Mouse (Mus musculus) T-helper 1 cell (primary cell): ENCODE results near the gene Rnase2b.
"Not testable (repeated sequence)": the region's sequence is repeated elsewhere in the genome, so short reads cannot be mapped to it uniquely, and the experiment has no call there.

ENCODE experiments used
- in situ Hi-C: fragments of 300-600 bp; cut with MboI, MseI; formaldehyde crosslinking; loops from one replicate; pipeline ENCODE4 v1.15.1; 2025; ENCODE audit warnings: high pct_unique_total_duplicates

Rnase2b gene

DNA sequence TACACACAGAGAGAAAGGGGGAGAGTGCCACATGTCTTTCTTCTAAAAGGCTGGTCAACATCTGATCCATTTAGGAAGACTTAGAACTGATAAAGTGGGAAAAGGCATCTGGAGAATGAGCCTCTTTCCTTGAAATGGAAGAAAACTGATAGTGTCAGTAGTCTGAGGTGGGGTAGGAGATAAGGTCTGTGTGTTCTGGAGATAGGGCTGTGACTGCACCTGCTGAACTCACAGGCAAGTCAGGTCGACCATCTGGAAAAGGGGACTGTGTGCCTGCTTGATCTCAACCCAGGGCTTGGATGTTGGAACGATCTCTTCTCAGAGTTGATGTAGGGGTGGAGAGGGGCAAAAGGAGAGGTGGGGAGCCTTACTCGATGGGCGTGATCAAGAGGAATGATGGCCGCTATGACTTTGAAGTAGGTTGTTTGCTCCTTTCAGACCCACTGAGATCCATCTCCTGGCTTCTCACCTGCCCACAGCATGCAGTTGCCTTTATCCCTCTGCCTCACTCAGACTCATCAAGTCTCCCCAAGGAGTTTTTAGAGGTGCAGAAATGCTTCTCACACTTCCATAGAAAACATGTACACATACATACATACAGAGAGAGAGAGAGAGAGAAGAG lies 9.7 kb upstream of the Rnase2b start:
- in situ Hi-C loops, result no loop called here

DNA sequence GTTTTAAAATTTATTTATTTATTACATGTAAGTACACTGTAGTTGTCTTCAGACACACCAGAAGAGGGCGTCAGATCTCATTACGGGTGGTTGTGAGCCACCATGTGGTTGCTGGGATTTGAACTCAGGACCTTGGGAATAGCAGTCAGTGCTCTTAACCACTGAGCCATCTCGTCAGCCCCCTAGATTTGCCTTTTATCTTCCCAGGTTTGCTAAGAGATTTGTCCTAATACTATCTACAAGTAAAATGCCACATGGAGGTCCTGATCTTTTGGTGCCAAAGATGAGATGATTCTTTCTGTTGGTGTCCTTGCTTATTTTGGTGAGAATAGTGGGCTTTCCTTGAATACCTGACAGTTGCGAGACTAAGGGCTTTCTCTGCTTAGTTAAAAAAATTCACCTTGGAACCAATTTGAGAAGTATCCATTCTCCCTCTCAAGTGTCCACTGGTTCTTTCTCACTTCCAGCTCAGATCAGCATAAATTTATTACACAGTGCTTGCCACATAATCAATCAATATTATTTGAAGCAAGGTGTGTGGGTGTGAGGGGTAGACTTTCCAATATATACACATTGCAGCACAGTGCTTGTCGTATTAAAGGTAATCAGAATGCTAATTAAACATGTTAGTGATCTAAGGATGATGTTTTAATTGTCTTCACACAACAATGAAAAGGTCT lies 5.9 kb upstream of the Rnase2b start:
- in situ Hi-C loops, result no loop called here

DNA sequence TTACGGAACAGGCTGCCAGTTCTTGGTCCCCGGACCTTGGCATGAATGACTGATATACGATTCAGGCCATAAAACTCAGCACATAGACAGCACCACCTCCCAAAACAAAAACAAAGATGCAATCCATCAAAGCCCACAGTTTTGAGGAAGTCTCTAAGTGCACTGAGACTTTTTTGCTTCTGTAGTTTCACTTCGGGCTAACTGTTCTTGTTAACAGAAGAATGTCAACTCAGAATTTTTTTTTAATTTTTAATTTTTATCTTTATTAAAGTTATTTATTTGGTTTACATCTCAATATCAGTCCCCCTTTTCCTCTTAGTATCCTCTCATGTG lies 5.4 kb upstream of the Rnase2b start:
- in situ Hi-C loops, result no loop called here

DNA sequence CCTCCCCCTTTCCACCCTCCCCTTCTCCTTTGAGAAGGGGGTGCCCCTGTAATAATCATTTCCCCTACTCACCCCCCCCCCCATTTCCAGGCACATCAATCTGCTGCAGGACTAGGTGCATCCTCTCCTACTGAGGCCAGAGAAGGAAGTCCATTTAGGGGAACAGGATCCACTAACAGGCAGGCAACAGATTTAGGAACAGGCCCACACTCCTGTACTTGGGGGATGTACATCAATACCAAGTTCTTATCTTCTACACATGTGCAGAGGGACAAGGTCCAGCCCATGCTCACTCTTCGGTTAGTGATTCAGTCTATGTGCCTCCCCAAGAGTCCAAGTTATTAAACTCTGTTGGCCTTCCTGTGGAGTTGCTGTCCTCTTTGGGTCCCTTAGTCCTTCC lies 5.0 kb upstream of the Rnase2b start:
- in situ Hi-C loops, result no loop called here

DNA sequence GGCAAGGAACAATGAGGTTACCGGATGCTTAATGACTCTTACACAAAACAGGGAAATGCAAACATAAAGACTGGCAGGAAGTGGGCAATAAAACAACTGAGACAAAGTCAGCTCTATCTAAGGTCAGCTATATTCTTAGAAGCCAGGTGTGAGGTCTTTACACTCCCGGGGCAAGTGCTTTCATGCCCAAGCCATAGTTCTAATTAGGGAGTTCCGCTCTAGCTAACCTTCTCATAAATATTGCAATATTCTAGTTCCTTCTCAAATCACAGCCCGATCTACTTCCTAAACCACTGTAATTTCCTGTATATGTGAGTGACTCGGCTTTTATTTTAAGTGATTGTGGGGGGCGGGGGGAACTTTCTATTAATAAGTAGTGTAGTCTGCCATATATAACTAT lies 1.3 kb downstream of the Rnase2b start:
- in situ Hi-C loops, result loop anchor here (5.0 kb wide), 1 partner anchor 56 kb away; no protein-coding TSS in a partner anchor

DNA sequence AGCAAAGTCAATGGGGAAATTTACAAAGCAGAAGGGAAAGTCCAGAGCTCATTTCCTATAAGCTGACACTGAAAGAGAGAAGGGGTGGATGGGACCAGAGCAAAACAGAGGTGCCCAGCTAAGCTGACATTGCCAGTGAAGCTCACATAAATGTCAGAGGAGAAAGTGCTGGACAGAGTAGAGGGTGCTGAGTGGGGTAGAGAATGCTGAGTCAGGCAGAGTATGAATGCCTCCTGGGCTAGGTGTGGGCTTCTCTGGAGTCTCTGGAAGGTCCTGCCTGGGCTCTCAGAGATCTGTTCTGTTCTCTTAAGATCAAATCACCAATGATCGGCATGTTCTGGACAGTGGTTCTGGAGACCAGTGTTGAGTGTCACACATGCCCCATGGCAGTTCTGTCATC lies 3.4 kb downstream of the Rnase2b start:
- in situ Hi-C loops, result no loop called here

DNA sequence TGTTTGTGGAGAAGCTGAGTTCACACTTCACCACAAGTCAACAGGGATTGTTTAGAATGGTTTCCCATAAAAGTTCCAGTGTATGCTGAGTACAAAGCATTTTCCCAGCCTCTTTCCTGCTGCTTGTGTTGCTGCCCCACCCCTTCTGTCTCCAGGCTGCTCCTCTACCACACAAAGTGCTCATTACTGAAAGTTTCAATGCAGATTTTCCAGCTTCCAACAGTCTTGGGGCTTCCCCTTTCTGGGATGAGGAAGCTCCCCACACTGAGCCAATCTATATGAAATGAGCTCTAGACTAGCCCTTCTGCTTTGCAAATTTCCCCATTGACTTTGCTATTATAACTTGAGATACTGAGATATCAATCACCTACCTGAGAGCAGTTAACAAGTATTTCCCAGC lies 4.0 kb downstream of the Rnase2b start:
- in situ Hi-C loops, result no loop called here

DNA sequence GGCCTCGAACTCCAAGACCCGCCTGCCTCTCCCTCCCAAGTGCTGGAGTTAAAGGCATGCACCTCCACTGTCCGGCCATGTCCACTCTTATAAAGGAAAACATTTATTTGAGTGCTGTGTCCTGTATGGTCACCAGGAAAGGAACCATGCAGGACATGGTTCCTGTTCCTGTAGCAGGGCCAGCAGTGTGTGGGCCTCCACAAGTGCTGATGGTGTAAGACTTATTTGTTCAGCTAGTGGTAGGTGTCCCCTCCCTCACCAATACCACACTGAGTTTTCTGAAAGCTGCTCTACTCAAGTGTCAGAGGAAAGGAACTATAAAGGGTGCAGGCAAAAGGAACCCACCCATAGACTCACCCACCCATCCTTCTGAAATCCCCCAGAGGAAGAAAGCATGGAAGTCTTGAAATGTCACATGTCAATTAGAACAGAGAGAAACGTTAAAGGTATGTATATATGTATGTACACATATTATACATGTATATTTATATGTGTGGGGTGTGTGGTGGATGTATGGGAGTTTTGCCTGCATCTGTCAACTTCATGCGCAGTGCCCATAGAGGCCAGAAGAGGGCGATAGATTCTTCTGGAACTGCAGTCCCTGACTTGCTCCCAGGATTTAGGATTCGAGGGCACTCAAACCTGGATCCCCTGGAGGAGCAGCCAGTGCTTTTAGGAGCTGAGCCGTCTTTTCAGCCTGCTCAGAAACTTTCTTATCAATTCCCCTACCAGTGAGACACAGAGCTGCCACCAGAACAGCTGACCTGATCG lies 10.2 kb downstream of the Rnase2b start:
- in situ Hi-C loops, result loop anchor here (10.0 kb wide), 1 partner anchor 137 kb away; no protein-coding TSS in a partner anchor

DNA sequence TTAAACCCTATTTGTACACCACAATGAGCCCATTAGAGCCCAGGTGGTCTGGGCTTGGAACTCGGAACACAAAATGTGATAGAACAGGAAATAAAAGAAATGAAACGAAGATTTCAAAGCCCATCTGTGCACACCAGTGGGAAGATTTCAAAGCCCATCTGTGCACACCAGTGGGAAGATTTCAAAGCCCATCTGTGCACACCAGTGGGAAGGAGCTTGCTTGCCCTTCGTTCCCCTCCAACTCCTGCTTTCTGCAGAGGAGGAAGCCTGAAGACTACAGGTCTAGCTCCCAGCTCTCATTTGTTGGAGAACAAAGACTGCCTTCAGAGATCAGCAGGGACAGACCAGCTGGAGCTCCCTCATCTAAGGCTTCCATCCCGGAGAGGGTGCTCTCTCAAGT lies 10.9 kb downstream of the Rnase2b start:
- in situ Hi-C loops, result loop anchor here (10.0 kb wide), 1 partner anchor 138 kb away; no protein-coding TSS in a partner anchor

DNA sequence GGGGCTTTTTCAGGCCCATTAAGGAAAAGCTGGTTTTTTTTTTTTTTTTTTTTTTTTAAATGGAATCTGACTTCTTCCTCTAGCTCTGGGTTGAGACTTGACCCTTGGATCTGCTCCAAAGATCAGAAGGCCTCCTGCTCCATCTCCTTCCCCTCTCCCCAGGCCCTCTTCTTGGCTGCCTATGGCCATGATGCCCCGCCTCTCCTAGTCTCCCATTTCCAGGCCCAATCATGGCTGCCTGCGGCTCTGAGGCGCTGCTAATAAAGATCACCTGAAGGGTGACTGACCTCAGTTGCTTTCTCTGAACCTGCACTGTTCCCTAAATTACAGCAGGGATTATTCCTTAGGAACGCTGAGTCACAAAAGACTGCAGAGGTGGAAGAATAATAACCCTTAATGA lies 11.8 kb downstream of the Rnase2b start:
- in situ Hi-C loops, result loop anchor here (10.0 kb wide), 1 partner anchor 139 kb away; no protein-coding TSS in a partner anchor

DNA sequence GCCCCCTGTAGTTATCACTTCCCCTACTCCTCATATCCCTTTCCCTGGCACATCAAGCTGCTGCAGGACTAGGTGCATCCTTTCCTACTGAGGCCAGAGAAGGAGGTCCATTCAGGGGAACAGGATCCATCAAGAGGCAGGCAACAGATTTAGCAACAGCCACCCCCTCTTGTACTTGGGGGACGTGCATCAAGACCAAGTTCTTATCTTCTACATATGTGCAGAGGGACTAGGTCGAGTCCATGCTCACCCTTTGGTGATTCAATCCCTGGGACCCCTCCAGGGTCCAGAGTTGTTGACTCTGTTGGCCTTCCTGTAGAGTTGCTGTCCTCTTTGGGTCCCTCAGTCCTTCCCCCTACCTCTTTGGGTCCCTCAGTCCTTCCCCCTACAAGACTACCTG lies 19.0 kb downstream of the Rnase2b start:
- in situ Hi-C loops, result not testable (repeated sequence)

DNA sequence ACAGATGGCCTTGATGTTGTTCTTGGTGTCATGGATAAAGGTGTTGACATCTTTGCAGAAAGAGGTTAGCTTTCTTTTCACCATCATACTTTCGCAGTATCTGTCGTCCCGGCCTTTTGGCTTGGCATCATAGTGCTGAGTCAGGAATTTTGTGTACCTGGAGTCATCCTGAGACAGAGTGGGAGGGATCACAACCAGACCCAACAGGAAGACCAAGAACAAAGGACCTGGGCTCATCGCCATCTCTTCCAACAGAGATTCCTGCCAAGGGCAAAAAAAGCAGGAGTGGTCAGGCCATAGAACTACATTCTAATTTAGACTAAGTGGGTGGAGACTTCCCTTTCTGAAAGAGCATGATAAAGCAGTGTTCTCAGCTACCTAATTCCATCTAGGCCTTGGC lies 33.6 kb downstream of the Rnase2b start:
- in situ Hi-C loops, result no loop called here

DNA sequence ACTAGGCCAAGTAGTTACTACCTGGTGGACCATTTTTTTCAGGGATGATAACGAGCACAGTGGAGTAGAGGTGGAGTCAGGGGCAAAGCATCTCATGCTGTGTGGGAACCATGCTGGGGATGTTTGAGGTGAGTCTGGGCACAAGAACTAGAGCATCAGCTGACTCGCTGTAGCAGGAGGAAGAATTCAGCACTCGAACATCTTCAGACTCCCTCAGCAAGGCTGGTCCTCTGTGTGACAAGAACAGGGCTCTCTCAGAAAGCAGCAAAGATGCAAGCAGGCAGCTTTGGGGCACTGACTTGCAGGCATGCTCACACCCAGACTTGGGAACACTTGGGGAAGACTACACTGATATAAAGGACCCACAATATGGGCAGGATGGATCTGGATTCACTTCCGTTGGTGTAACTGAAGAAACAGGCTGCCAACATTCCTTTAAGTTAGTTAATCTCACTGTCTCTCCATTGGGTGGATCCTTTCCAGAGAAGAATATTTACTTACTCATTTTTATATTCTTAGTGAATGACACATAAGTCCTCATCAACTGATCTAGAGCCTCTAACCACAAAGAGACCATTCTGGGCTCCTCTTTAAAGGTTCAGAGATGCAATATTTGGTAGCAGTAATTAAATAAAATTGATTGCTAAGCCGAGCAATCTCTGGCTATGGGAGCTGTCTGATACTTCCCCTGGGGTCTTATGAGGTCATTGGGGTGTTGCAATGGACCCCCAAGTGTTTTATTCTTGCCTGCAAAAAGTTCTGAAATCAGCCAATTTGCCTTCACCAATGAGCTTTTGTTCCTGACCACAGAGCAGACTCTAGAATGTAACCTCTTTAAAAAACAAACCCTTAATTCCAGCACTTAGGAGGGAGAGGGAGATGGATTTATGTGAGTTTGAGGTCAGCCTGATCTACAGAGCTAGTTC lies 37.3 kb downstream of the Rnase2b start, which contains the start of gene Ang2:
TSS of gene Ang2 (minus strand) at position 51 of the 926 bp plus-strand sequence.
- in situ Hi-C loops, result no loop called here

DNA sequence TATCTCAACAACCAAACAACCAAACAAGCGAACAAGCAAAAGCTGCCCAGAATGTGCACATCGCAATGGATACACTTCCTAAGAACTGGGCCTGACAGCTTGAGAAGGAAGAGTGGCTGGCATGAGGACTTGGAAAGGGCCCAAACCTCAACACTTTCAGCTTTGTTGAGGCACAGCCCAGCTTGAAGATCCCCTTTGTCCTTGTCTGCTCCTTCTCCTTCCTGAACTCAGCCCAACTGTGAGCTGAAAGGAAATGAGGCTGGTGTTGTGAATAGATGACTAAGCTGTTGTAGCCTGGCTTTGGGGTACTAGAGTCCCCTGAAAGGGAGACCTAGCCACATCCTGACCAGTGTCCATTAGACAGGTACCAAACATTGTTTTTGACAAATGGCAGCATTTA lies 38.0 kb downstream of the Rnase2b start:
- in situ Hi-C loops, result no loop called here

DNA sequence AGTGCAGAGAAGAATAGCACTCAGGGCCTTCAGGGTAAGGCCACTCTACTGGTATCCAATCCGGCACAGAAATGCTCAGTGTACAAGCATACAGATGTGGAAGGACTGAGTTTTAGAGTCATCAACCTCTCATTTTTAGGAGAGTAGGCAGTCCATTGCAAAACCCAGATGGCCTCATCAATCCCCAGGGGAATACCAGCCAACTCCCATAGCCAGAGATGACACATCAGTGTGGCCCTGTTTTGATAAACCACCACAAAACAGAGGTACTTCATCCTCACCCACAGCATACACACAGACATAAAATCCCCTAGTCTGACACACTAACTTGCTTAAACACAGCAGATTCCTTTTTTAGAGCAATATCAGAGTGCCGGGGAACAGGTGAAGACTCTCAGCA lies 38.4 kb downstream of the Rnase2b start:
- in situ Hi-C loops, result no loop called here

DNA sequence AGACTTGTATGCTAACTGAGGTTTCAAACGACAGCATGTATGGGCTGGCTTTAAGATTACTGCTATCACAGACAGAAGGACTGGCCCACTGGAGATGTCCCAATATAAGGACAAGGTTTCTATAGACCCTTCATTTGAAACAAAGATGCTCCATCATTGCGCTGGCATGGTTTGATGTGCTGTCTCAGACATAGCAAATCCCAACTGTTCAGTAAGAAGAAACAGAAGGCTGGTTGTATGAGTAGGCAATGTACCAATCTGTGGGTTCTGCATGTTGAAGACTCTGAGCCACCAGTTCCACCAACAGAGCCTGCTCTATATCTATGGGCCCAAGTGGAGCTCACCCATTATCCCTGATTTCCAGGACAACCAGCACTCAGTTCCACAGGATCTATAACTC lies 41.1 kb downstream of the Rnase2b start, which contains the start of gene Ear14:
TSS of gene Ear14 (plus strand) at position 277 of the 400 bp plus-strand sequence.
- in situ Hi-C loops, result no loop called here
